Mouse (Mus musculus): ENCODE results near the gene Adprhl1. TPM values are rescaled to one million over a fixed set of nuclear protein-coding genes. Genes with fewer than 3 reads are reported as not detected.

Gene Adprhl1
- polyA plus RNA-seq, 1 experiment from 2014 or later = 0.27 TPM

DNA sequence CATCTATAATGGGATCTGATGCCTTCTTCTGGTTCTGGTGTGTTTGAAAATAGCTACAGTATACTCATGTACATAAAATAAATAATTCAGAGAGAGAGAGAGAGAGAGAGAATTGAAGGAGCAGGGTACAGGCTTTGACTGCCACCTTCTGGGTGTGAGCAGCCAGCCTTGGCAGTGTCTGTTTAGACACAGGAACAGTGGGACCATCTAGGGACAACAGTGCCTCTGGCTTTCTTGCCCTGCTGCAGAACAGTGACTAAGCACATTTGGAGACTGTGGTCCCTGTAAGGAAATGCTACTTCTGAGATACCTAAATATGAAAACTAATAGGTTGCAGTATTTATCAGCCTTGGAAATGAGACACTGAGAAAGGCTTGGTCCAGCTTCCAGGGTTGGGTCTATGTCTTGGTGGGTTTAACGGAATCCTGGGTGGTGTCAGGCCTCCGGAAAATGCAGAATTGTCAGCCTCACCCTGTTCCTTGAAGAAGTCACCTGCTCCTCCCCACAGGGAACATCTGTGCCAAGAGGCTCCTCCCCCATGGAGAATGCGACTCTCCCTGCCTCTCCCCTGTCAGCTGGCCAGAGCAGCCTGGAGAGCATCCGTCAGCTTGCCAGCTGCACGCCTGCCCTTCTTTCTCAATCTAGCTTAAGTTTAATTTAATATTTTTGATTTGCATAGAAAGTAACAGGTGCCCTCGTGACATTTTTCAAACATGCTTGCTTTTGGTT is 45.2 kb downstream of the Adprhl1 start:
- H3K9ac ChIP-seq (ENCODE audit: low read length) = no peak overlapping the region
- WGBS = 38% methylated on average over 6 of the region's 6 CpGs
- H3K4me3 ChIP-seq (ENCODE audit: low read depth, low read length) = no peak overlapping the region
- DNase-seq (ENCODE audit: low spot score) (no peak), ATAC-seq (replicated peaks; ENCODE audit: low FRiP score, low TSS enrichment, low read depth) (no peak)
- H3K4me1 ChIP-seq (replicated peaks; ENCODE audit: control insufficient read depth, insufficient read depth, low read length) = peaks cover 3% of the 10 kb centered on the region; the same call in 1 of the 2 replicates
- H3K9me3 ChIP-seq (ENCODE audit: control insufficient read depth, low read length) = no peaks in the 10 kb centered on the region
- no peaks in the 10 kb centered on the region for H3K27me3 ChIP-seq (replicated peaks; ENCODE audit: control insufficient read depth, insufficient read depth, low read length)
- H3K27ac ChIP-seq (ENCODE audit: low read depth) = no peak overlapping the region
- H3K4me2 ChIP-seq (ENCODE audit: low read length) = no peak overlapping the region
- H3K36me3 ChIP-seq (ENCODE audit: control insufficient read depth, insufficient read depth, low read length) = no peaks in the 10 kb centered on the region

DNA sequence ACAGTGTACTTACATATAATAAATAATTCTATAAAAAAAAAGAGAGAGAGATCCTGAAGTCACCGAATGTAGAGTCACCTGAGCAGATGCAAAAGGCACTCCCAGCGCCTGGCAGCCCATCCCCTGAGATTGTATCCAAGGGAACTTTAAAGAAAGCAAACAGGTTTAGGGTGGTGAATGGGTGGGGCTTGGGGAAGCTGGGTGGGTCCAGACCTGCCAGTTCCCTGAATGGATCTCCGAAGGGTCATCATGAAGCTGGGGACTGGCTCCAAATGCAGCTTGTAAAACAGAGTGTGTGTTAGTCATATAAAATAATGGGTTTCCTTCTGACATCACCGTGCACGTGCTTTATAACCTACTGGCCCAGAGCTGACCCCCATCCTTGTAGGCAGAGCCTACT is 47.7 kb downstream of the Adprhl1 start:
- H3K27ac ChIP-seq (ENCODE audit: low read depth) = no peak overlapping the region
- H3K9me3 ChIP-seq (ENCODE audit: control insufficient read depth, low read length) = no peaks in the 10 kb centered on the region
- no peaks in the 10 kb centered on the region for H3K4me1 ChIP-seq (replicated peaks; ENCODE audit: control insufficient read depth, insufficient read depth, low read length)
- ATAC-seq (replicated peaks; ENCODE audit: low FRiP score, low TSS enrichment, low read depth) (peak; percentile 61), DNase-seq (ENCODE audit: low spot score) (no peak)
- H3K4me2 ChIP-seq (ENCODE audit: low read length) = no peak overlapping the region
- WGBS = 26% methylated on average over 5 of the region's 5 CpGs
- H3K9ac ChIP-seq (ENCODE audit: low read length) = no peak overlapping the region
- H3K4me3 ChIP-seq (ENCODE audit: low read depth, low read length) = no peak overlapping the region
- no peaks in the 10 kb centered on the region for H3K36me3 ChIP-seq (ENCODE audit: control insufficient read depth, insufficient read depth, low read length)
- H3K27me3 ChIP-seq (replicated peaks; ENCODE audit: control insufficient read depth, insufficient read depth, low read length) = peaks cover 13% of the 10 kb centered on the region

DNA sequence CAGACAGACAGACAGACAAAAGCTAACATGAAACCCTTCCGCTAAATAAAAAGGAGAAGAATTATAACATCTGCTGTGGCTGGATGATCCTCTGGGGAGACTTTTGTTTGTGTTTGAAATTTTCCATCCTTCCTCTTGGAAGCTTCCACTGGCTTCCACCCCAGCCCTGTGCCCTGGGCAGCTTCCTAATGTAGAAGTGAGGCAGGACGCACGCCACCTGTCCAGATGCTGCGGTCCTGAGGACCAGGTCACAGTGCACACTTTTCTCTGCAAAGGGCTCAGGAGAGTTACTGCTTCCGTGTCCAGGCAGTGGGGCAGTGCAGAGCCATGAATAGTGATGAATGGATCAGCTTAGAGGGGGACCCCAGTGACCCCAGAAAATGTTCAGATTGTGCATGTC is 48.7 kb downstream of the Adprhl1 start:
- Histone ChIP-seq H3K4me3 (ENCODE audit: low read depth, low read length) (no peak overlapping the region), H3K9ac (ENCODE audit: low read length) (no peak overlapping the region), H3K9me3 (ENCODE audit: control insufficient read depth, low read length) (no peaks in the 10 kb centered on the region), H3K27ac (ENCODE audit: low read depth) (no peak overlapping the region), H3K4me1 (replicated peaks; ENCODE audit: control insufficient read depth, insufficient read depth, low read length) (peaks cover 4% of the 10 kb centered on the region; the same call in 1 of the 2 replicates), H3K4me2 (ENCODE audit: low read length) (no peak overlapping the region), H3K36me3 (ENCODE audit: control insufficient read depth, insufficient read depth, low read length) (no peaks in the 10 kb centered on the region), H3K27me3 (replicated peaks; ENCODE audit: control insufficient read depth, insufficient read depth, low read length) (peaks cover 21% of the 10 kb centered on the region)
- DNase-seq (ENCODE audit: low spot score) (no peak), ATAC-seq (replicated peaks; ENCODE audit: low FRiP score, low TSS enrichment, low read depth) (no peak)
- 74% methylated on average over 5 of the region's 5 CpGs for WGBS

DNA sequence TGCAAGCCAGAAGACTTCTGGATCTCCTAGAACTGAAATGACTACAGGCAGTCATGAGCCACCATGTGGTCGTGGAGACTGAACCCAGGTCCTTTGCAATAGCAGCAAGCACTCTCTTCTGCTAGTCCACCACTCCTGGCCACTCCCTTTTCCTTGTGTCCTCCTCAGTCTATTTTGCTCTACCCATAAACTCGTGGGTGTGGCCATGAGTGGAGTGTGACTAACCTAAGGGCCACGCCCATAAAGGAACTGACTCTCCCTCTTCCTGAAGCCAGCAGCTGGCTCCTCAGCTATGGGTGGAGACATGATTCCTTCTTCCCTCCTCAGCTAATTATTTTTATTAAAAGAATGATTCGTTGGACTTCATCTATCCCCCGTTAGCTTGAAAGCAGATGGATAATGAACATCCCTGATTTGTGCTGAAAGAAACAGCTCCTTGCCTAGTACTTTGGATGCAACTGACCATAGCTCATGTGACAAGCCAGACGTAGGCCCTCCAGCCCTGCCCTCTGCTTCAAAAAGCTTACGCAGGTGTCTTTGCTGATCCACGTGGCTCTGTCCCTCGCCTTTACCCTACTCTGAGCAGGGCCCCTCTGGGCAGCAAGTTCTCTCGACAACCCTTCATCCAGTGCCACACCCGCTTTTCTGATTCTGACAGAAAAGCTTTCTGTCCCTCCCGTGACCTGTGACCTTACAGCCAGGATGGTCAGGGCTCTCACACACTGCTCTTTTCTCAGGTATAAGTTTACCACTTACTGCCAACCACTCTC is 49.4 kb downstream of the Adprhl1 start:
- Histone ChIP-seq H3K4me2 (ENCODE audit: low read length) (no peak overlapping the region), H3K36me3 (ENCODE audit: control insufficient read depth, insufficient read depth, low read length) (no peaks in the 10 kb centered on the region), H3K4me1 (replicated peaks; ENCODE audit: control insufficient read depth, insufficient read depth, low read length) (peaks cover 10% of the 10 kb centered on the region), H3K27me3 (replicated peaks; ENCODE audit: control insufficient read depth, insufficient read depth, low read length) (peaks cover 27% of the 10 kb centered on the region), H3K27ac (ENCODE audit: low read depth) (no peak overlapping the region), H3K9ac (ENCODE audit: low read length) (no peak overlapping the region), H3K4me3 (ENCODE audit: low read depth, low read length) (no peak overlapping the region), H3K9me3 (ENCODE audit: control insufficient read depth, low read length) (no peaks in the 10 kb centered on the region)
- peak; percentile 44; the same call in 1 of the 2 replicates for ATAC-seq (replicated peaks; ENCODE audit: low FRiP score, low TSS enrichment, low read depth)
- DNase-seq (ENCODE audit: low spot score) = no peak
- WGBS = 67% methylated on average over 12 of the region's 12 CpGs

DNA sequence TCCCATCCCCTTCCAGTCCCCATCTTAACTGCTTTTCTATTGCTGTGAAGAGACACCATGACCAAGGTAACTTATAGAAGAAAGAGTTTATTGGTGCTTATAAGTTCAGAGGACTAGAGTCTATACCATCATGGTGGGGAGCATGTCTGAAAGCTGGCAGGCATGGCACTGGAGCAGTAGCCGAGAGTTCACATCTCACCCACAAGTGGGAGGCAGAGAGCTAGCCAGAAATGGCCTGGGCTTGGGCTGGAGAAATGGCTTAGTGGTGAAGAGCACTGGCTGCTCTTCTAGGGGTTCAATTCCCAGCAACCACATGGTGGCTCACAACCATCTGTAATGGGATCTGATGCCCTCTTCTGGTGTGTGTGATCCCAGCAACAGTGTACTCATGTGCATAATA is 50.5 kb downstream of the Adprhl1 start:
- no peak overlapping the region for H3K4me2 ChIP-seq (ENCODE audit: low read length)
- H3K9ac ChIP-seq (ENCODE audit: low read length) = no peak overlapping the region
- ATAC-seq (replicated peaks; ENCODE audit: low FRiP score, low TSS enrichment, low read depth) = no peak
- H3K36me3 ChIP-seq (ENCODE audit: control insufficient read depth, insufficient read depth, low read length) = no peaks in the 10 kb centered on the region
- peaks cover 28% of the 10 kb centered on the region for H3K27me3 ChIP-seq (replicated peaks; ENCODE audit: control insufficient read depth, insufficient read depth, low read length)
- no peak for DNase-seq (ENCODE audit: low spot score)
- no peak overlapping the region for H3K27ac ChIP-seq (ENCODE audit: low read depth)
- H3K9me3 ChIP-seq (ENCODE audit: control insufficient read depth, low read length) = no peaks in the 10 kb centered on the region
- WGBS = 72% methylated on average over 1 of the region's 1 CpGs
- no peak overlapping the region for H3K4me3 ChIP-seq (ENCODE audit: low read depth, low read length)
- H3K4me1 ChIP-seq (replicated peaks; ENCODE audit: control insufficient read depth, insufficient read depth, low read length) = peaks cover 10% of the 10 kb centered on the region

DNA sequence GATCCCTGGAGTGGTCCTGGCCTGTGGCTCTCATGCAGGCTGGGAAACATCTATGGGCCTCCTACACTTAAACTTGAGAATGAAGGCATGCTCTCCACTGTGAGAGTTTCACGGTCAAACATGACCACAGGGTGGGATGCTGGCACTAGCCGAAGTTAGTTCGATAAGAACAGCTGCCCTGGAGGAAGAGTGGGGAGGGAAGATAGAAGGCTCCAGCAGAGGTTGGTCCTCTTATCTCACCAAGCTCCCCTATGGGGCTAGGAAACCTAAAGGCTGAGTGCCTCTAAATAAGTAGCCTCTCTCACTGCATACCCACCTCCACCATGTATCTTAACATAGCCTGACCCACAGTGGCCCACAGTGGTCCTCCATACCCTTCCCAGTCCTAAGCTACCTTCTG is 51.2 kb downstream of the Adprhl1 start:
- H3K36me3 ChIP-seq (ENCODE audit: control insufficient read depth, insufficient read depth, low read length) = no peaks in the 10 kb centered on the region
- peaks cover 28% of the 10 kb centered on the region for H3K27me3 ChIP-seq (replicated peaks; ENCODE audit: control insufficient read depth, insufficient read depth, low read length)
- ATAC-seq (replicated peaks; ENCODE audit: low FRiP score, low TSS enrichment, low read depth) = no peak
- H3K4me2 ChIP-seq (ENCODE audit: low read length) = no peak overlapping the region
- peaks cover 10% of the 10 kb centered on the region for H3K4me1 ChIP-seq (replicated peaks; ENCODE audit: control insufficient read depth, insufficient read depth, low read length)
- H3K9me3 ChIP-seq (ENCODE audit: control insufficient read depth, low read length) = no peaks in the 10 kb centered on the region
- 94% methylated on average over 3 of the region's 3 CpGs for WGBS
- DNase-seq (ENCODE audit: low spot score) = no peak
- H3K27ac ChIP-seq (ENCODE audit: low read depth) = no peak overlapping the region
- no peak overlapping the region for H3K9ac ChIP-seq (ENCODE audit: low read length)
- no peak overlapping the region for H3K4me3 ChIP-seq (ENCODE audit: low read depth, low read length)

DNA sequence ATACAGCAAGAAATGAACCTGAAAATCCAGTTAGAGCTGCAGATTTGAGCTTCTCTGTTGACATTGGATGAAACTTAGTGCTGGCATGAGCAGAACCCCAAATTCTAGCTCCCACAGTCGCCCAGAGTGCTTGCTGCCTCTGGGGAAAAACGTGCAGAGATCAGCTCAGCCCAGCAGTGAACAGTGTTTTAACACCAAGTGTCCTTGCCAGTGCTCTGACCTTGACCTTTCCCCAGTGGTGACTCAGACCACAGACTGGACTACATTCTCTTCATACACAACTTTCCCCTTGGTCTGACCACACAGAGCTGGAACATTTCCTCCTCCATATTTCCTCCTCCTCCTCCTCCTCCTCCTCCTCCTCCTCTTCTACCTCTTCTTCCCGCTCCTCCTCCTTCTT is 51.9 kb downstream of the Adprhl1 start:
- no peak for DNase-seq (ENCODE audit: low spot score)
- Histone ChIP-seq H3K4me3 (ENCODE audit: low read depth, low read length) (no peak overlapping the region), H3K4me1 (replicated peaks; ENCODE audit: control insufficient read depth, insufficient read depth, low read length) (peaks cover 10% of the 10 kb centered on the region), H3K9me3 (ENCODE audit: control insufficient read depth, low read length) (no peaks in the 10 kb centered on the region), H3K27me3 (replicated peaks; ENCODE audit: control insufficient read depth, insufficient read depth, low read length) (peaks cover 28% of the 10 kb centered on the region), H3K9ac (ENCODE audit: low read length) (no peak overlapping the region), H3K27ac (ENCODE audit: low read depth) (no peak overlapping the region), H3K4me2 (ENCODE audit: low read length) (0 out of 2 replicates have a peak overlapping the region, but pooled peaks have one; percentile 9), H3K36me3 (ENCODE audit: control insufficient read depth, insufficient read depth, low read length) (no peaks in the 10 kb centered on the region)
- 55% methylated on average over 3 of the region's 3 CpGs for WGBS
- no peak for ATAC-seq (replicated peaks; ENCODE audit: low FRiP score, low TSS enrichment, low read depth)

DNA sequence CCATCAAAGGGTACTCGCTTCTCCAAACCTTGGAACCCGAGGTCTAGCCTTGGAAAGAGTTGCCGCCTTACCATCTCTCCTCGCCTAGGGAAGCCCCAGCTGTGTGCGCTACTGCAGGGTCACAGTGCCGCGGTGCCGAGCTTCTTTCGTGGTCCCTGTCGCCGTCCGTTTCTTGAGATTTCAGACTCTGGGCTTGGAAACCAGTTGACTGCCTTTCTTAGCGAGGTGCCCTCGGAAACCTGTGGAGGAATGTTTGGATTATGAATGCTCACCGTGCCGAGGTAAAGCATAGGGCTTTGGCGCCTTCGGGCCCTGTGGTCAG is 53.0 kb downstream of the Adprhl1 start:
- Histone ChIP-seq H3K4me3 (ENCODE audit: low read depth, low read length) (peak overlapping the region; percentile 68), H3K27ac (ENCODE audit: low read depth) (no peak overlapping the region), H3K4me1 (replicated peaks; ENCODE audit: control insufficient read depth, insufficient read depth, low read length) (peaks cover 10% of the 10 kb centered on the region), H3K27me3 (replicated peaks; ENCODE audit: control insufficient read depth, insufficient read depth, low read length) (peaks cover 28% of the 10 kb centered on the region), H3K36me3 (ENCODE audit: control insufficient read depth, insufficient read depth, low read length) (no peaks in the 10 kb centered on the region), H3K4me2 (ENCODE audit: low read length) (peak overlapping the region; percentile 82), H3K9me3 (ENCODE audit: control insufficient read depth, low read length) (no peaks in the 10 kb centered on the region), H3K9ac (ENCODE audit: low read length) (peak overlapping the region; percentile 13; the same call in 1 of the 2 replicates)
- 2% methylated on average over 18 of the region's 18 CpGs for WGBS
- no peak for DNase-seq (ENCODE audit: low spot score)
- ATAC-seq (replicated peaks; ENCODE audit: low FRiP score, low TSS enrichment, low read depth) = no peak
